Mouse (Mus musculus) intestine, embryonic 14.5 days (tissue): Measurements from ENCODE around the gene Clec2i. TPM values are rescaled to one million over a fixed set of nuclear protein-coding genes. Genes with fewer than 3 reads are reported as not detected.

Experiments
- ATAC-seq: fragments of 200-750 bp; cut with Nextera tagmentation; replicated peaks from 2 replicates; pipeline ENCODE4 v1.8.0; 2017; ENCODE audit warnings: low read depth, moderate number of reproducible peaks, moderate TSS enrichment, moderate library complexity; ENCODE audit not compliant: low FRiP score, low TSS enrichment
- DNase-seq: peaks from one replicate; pipeline ENCODE4 v3.0.0-alpha.2; 2018; ENCODE audit warnings: low spot score
- H3K27ac ChIP-seq: fragments of 300-500 bp; sonication (generic); 2 replicates; pipeline ENCODE4 v1.5.1; 2014; ENCODE audit warnings: low read depth, mild to moderate bottlenecking, control low read depth
- H3K27me3 ChIP-seq: fragments of 300-500 bp; sonication (generic); replicated peaks from 2 replicates; pipeline ENCODE4 v1.6.1; 2014; ENCODE audit warnings: low read length, control low read depth; ENCODE audit not compliant: control insufficient read depth, insufficient read depth
- H3K36me3 ChIP-seq: fragments of 300-500 bp; sonication (generic); 2 replicates; pipeline ENCODE4 v1.6.1; 2014; ENCODE audit warnings: low read length, control low read depth; ENCODE audit not compliant: control insufficient read depth, insufficient read depth
- H3K4me1 ChIP-seq: fragments of 300-500 bp; sonication (generic); replicated peaks from 2 replicates; pipeline ENCODE4 v1.6.1; 2014; ENCODE audit warnings: low read length, control low read depth, mixed read lengths; ENCODE audit not compliant: control insufficient read depth, insufficient read depth
- H3K4me2 ChIP-seq: fragments of 300-500 bp; sonication (generic); 2 replicates; pipeline ENCODE4 v1.6.1; 2014; ENCODE audit warnings: low read length
- H3K4me3 ChIP-seq: fragments of 300-500 bp; sonication (generic); 2 replicates; pipeline ENCODE4 v1.5.1; 2014; ENCODE audit warnings: low read depth, low read length, control low read depth, mixed read lengths
- H3K9ac ChIP-seq: fragments of 300-500 bp; sonication (generic); 2 replicates; pipeline ENCODE4 v1.6.1; 2014; ENCODE audit warnings: mild to moderate bottlenecking, low read length
- H3K9me3 ChIP-seq: fragments of 300-500 bp; sonication (generic); 2 replicates; pipeline ENCODE4 v1.6.1; 2016; ENCODE audit warnings: low read length, control low read depth; ENCODE audit not compliant: control insufficient read depth
- WGBS: fragments of 180-500 bp; shearing (Covaris S2); extraction: QIAGEN DNeasy Blood & Tissue Kit; methylation state at CpG from one replicate; pipeline ENCODE4 v1.1.7; 2014; 5-methylcytosine and 5-hydroxymethylcytosine counted together
- polyA plus RNA-seq: library from polyadenylated mRNA; unstranded; fragments of >200 nt; fragmentation: Nextera tagmentation; extraction: Ambion mirVana; gene quantifications from 2 replicates; pipeline ENCODE4 v1.2.1, GENCODE M21; 2014

Gene Clec2i
- polyA plus RNA-seq, 1 experiment from 2014 or later = 0.19 TPM

- Histone ChIP-seq H3K27ac (no peak overlapping the region), H3K27me3 (no peaks in the 10 kb centered on the region), H3K36me3 (no peaks in the 10 kb centered on the region), H3K4me2 (no peak overlapping the region), H3K4me3 (no peak overlapping the region), H3K4me1 (no peaks in the 10 kb centered on the region), H3K9ac (no peak overlapping the region), H3K9me3 (no peaks in the 10 kb centered on the region)
- ATAC-seq = no peak
- WGBS = 55% methylated on average over 2 of the region's 2 CpGs
- DNase-seq = no peak
Measured at GRCm38 (mm10) chr6:128850671-128851070, 36.7 kb upstream of the Clec2i start.

- no peaks in the 10 kb centered on the region for H3K4me1 ChIP-seq
- 81% methylated on average over 2 of the region's 2 CpGs for WGBS
- DNase-seq (no peak), ATAC-seq (no peak)
- H3K27me3 ChIP-seq = no peaks in the 10 kb centered on the region
- H3K9me3 ChIP-seq = no peaks in the 10 kb centered on the region
- H3K36me3 ChIP-seq = no peaks in the 10 kb centered on the region
- H3K4me3 ChIP-seq = no peak overlapping the region
- H3K9ac ChIP-seq = no peak overlapping the region
- H3K4me2 ChIP-seq = no peak overlapping the region
- no peak overlapping the region for H3K27ac ChIP-seq
Measured at GRCm38 (mm10) chr6:128851151-128851550, 36.2 kb upstream of the Clec2i start.

- Histone ChIP-seq H3K36me3 (no peaks in the 10 kb centered on the region), H3K9me3 (no peaks in the 10 kb centered on the region), H3K4me2 (no peak overlapping the region), H3K27ac (no peak overlapping the region), H3K4me1 (no peaks in the 10 kb centered on the region), H3K9ac (no peak overlapping the region), H3K27me3 (no peaks in the 10 kb centered on the region), H3K4me3 (no peak overlapping the region)
- 85% methylated on average over 3 of the region's 3 CpGs for WGBS
- DNase-seq (no peak), ATAC-seq (no peak)
Measured at GRCm38 (mm10) chr6:128852766-128853165, 34.6 kb upstream of the Clec2i start.

DNA sequence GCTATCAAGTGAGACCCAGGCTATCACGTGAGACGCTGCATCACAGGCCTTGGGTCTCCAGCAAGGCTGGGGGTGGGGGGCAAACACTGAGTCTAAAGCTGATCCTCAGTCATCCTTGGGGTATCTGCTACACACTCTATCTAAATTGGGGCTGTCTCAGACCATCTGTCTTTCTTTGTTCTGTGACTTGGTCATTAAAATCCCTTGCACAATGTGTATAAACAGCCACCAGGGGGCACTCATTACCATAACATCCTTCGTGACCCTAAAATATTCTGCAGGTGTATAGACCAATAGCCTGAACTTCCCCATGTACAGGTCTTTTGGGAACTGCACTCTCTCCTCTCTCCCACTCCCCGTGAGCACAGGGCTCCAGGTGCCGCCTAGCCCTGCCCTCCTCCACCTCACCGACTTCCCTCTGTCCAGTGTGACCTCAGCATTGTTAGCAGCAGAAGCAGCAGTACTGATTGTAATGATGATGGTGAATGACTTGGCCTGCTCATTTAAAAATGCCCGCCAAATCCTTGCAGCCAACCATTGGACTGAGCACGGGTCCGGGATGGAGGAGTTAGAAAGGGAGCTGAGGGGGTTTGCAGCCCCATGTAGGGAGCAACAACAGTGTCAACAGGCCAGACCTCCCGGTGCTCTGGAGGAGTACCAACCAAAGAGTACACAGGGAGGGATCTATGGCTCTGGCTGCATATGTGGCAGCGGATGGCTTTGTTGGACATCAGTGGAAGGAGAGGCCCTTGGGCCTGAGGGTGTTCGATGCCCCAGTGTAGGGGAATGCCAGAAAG is 33.2 kb upstream of the Clec2i start:
- no peak overlapping the region for H3K9ac ChIP-seq
- no peak overlapping the region for H3K4me3 ChIP-seq
- no peak overlapping the region for H3K27ac ChIP-seq
- no peaks in the 10 kb centered on the region for H3K36me3 ChIP-seq
- no peak overlapping the region for H3K4me2 ChIP-seq
- no peaks in the 10 kb centered on the region for H3K9me3 ChIP-seq
- ATAC-seq (peak; percentile 73), DNase-seq (peak; percentile 85)
- H3K27me3 ChIP-seq = no peaks in the 10 kb centered on the region
- H3K4me1 ChIP-seq = no peaks in the 10 kb centered on the region
- 45% methylated on average over 12 of the region's 12 CpGs for WGBS

- H3K4me1 ChIP-seq = no peaks in the 10 kb centered on the region
- no peak overlapping the region for H3K4me2 ChIP-seq
- no peak overlapping the region for H3K9ac ChIP-seq
- H3K27me3 ChIP-seq = no peaks in the 10 kb centered on the region
- 93% methylated on average over 3 of the region's 3 CpGs for WGBS
- H3K36me3 ChIP-seq = no peaks in the 10 kb centered on the region
- DNase-seq = no peak
- no peak overlapping the region for H3K4me3 ChIP-seq
- no peaks in the 10 kb centered on the region for H3K9me3 ChIP-seq
- no peak for ATAC-seq
- no peak overlapping the region for H3K27ac ChIP-seq
Measured at GRCm38 (mm10) chr6:128854895-128855294, 32.5 kb upstream of the Clec2i start.

DNA sequence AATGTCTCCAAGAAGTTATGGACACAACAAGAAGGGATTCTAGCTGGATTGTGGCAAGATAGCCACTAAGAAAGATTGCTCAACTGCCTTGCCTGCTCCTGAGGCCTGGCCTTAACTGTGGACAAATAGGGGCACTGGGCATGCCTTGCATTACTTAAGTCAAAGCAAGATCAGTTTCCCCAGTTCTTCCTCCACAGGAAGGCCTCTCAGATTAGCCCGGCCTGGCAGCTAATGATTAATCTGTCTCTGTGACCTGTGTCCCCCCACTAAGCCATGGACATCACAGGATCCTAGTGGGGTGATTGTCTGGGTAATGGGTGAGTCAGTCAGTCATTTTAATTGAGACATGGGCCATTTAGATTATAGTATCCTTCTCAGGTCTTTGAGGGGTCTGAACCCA is 31.9 kb upstream of the Clec2i start:
- no peaks in the 10 kb centered on the region for H3K4me1 ChIP-seq
- ATAC-seq (no peak), DNase-seq (no peak)
- no peak overlapping the region for H3K9ac ChIP-seq
- no peak overlapping the region for H3K4me3 ChIP-seq
- H3K36me3 ChIP-seq = no peaks in the 10 kb centered on the region
- no peak overlapping the region for H3K27ac ChIP-seq
- no peaks in the 10 kb centered on the region for H3K27me3 ChIP-seq
- H3K4me2 ChIP-seq = no peak overlapping the region
- WGBS = 85% methylated on average over 1 of the region's 1 CpGs
- no peaks in the 10 kb centered on the region for H3K9me3 ChIP-seq

- no peaks in the 10 kb centered on the region for H3K4me1 ChIP-seq
- H3K9ac ChIP-seq = no peak overlapping the region
- no peaks in the 10 kb centered on the region for H3K9me3 ChIP-seq
- no peaks in the 10 kb centered on the region for H3K36me3 ChIP-seq
- no peak overlapping the region for H3K27ac ChIP-seq
- peak; percentile 38 for ATAC-seq
- no peak overlapping the region for H3K4me3 ChIP-seq
- 52% methylated on average over 5 of the region's 5 CpGs for WGBS
- no peak for DNase-seq
- no peaks in the 10 kb centered on the region for H3K27me3 ChIP-seq
- H3K4me2 ChIP-seq = no peak overlapping the region
Measured at GRCm38 (mm10) chr6:128856250-128856649, 31.1 kb upstream of the Clec2i start.

- no peak for DNase-seq
- whole genome bisulfite sequencing = 84% methylated on average over 2 of the region's 2 CpGs
- no peak overlapping the region for H3K27ac ChIP-seq
- no peaks in the 10 kb centered on the region for H3K9me3 ChIP-seq
- H3K27me3 ChIP-seq = no peaks in the 10 kb centered on the region
- ATAC-seq = no peak
- H3K4me1 ChIP-seq = no peaks in the 10 kb centered on the region
- H3K4me2 ChIP-seq = no peak overlapping the region
- H3K4me3 ChIP-seq = no peak overlapping the region
- H3K9ac ChIP-seq = no peak overlapping the region
- no peaks in the 10 kb centered on the region for H3K36me3 ChIP-seq
Measured at GRCm38 (mm10) chr6:128857976-128858375, 29.4 kb upstream of the Clec2i start.

DNA sequence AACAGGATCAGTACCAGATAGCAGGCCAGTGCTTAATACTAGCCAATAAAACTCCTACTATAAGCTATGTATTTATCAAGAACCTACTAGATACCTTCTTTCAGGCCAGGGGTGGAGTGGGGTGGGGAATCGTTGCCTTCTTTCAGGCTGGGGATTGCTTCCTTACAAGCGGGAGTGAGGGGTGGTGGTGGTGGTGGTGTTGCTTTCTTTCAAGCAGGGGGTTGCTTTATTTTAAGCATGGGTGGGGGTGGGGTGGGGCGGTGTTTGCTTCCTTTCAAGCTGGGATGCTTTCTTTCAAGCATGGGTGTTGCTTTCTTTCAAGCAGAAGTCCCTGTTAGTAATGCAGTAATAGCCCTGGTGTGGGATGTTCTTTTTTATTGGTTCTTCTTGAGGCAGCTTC is 18.5 kb upstream of the Clec2i start:
- WGBS = 31% methylated on average over 3 of the region's 3 CpGs
- Histone ChIP-seq H3K9ac (no peak overlapping the region), H3K4me3 (no peak overlapping the region), H3K36me3 (no peaks in the 10 kb centered on the region), H3K4me2 (no peak overlapping the region), H3K27me3 (no peaks in the 10 kb centered on the region), H3K27ac (no peak overlapping the region), H3K4me1 (no peaks in the 10 kb centered on the region), H3K9me3 (no peaks in the 10 kb centered on the region)
- ATAC-seq (no peak), DNase-seq (no peak)
